Mouse (Mus musculus): ENCODE measurements around the gene Gimap9. TPM values are rescaled to one million over a fixed set of nuclear protein-coding genes. Genes with fewer than 3 reads are reported as not detected.

Gene Gimap9
- polyA plus RNA-seq, 1 experiment from 2014 or later, result 7.2 TPM

GRCm38 (mm10) chr6:48696830-48697554, 21.1 kb downstream of the Gimap9 start:
- Histone ChIP-seq H3K4me3 (ENCODE audit: low read depth, low read length) (no peak overlapping the region), H3K4me2 (ENCODE audit: low read depth, low read length) (no peak overlapping the region), H3K4me1 (ENCODE audit: control insufficient read depth, low read depth, low read length) (no peaks in the 10 kb centered on the region; the same call in 1 of the 2 replicates), H3K9me3 (replicated peaks; ENCODE audit: control insufficient read depth, low read length) (no peaks in the 10 kb centered on the region), H3K27me3 (ENCODE audit: control insufficient read depth, insufficient read depth, low read depth, low read length) (no peaks in the 10 kb centered on the region), H3K27ac (ENCODE audit: low read length) (peak overlapping the region; percentile 44; the same call in 1 of the 2 replicates), H3K36me3 (ENCODE audit: control insufficient read depth, insufficient read depth) (no peaks in the 10 kb centered on the region), H3K9ac (ENCODE audit: low read depth, low read length) (no peak overlapping the region)
- no peak for ATAC-seq (ENCODE audit: low read depth)
- whole genome bisulfite sequencing (ENCODE audit: insufficient replicate concordance), result 53% methylated on average over 4 of the region's 4 CpGs

DNA sequence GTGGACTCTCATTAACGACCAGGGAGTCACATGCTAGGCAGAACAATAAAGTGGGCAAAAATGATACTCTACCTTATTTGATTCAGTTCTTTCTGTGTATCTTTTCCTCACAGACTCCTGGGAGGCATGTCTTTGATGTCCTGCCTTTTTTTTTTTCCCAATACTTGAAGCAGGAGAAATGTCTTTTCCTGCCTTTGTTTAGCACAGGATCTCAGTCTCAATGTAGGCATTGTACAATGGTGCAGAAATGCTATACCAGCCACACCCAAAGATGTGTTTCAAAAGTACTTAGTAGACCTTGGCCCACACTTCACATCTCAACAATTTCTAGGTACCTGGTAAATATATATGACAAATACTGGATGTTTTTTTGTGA, 21.6 kb downstream of the Gimap9 start:
- ATAC-seq (ENCODE audit: low read depth), result no peak
- Histone ChIP-seq H3K4me2 (ENCODE audit: low read depth, low read length) (no peak overlapping the region), H3K27me3 (ENCODE audit: control insufficient read depth, insufficient read depth, low read depth, low read length) (no peaks in the 10 kb centered on the region), H3K27ac (ENCODE audit: low read length) (peak overlapping the region; percentile 44; the same call in 1 of the 2 replicates), H3K9ac (ENCODE audit: low read depth, low read length) (no peak overlapping the region), H3K9me3 (replicated peaks; ENCODE audit: control insufficient read depth, low read length) (no peaks in the 10 kb centered on the region), H3K36me3 (ENCODE audit: control insufficient read depth, insufficient read depth) (no peaks in the 10 kb centered on the region), H3K4me3 (ENCODE audit: low read depth, low read length) (no peak overlapping the region), H3K4me1 (ENCODE audit: control insufficient read depth, low read depth, low read length) (no peaks in the 10 kb centered on the region; the same call in 1 of the 2 replicates)
- 25% methylated on average over 1 of the region's 1 CpGs for WGBS (ENCODE audit: insufficient replicate concordance)

DNA sequence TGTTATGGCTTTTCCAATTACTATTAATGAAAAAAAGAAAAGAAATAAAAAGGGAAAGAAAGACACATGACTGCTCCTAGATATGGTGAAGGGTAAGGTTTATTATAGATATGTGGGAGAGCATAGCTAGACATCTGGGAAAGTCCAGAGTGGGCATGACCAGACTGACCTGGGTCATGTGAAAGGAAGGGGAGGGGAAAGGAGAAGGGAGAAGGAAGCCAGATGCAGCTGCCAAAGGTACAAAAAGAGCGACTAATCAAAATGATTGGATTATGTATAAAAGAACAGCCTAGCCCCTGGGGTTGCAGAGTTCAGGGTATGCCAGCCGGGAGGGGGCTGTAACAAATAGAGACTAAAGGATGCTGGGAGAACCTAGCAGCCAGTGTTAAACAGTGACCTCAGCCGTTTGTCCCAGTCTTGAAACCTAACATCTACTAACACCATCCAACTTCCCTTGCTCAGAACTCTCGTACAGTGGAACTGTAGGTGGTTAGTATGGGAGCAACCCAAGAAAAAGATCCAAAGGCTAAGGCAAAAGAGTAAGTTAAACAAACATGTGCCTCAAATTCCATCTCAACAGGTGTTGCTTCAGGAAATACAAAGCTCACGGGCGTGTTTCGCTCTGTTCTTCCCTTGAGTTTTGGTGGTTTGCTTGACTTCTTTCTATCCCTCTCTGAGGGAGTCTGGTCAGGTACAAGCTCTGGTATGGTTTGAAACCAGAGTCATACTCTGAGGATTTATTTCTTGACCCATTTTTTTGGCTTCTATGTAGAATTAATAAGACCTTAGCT, 22.3 kb downstream of the Gimap9 start:
- ATAC-seq (ENCODE audit: low read depth), result no peak
- no peak overlapping the region for H3K4me3 ChIP-seq (ENCODE audit: low read depth, low read length)
- H3K4me2 ChIP-seq (ENCODE audit: low read depth, low read length), result no peak overlapping the region
- H3K9me3 ChIP-seq (replicated peaks; ENCODE audit: control insufficient read depth, low read length), result no peaks in the 10 kb centered on the region
- H3K4me1 ChIP-seq (ENCODE audit: control insufficient read depth, low read depth, low read length), result no peaks in the 10 kb centered on the region; the same call in 1 of the 2 replicates
- WGBS (ENCODE audit: insufficient replicate concordance), result 47% methylated on average over 7 of the region's 7 CpGs
- no peaks in the 10 kb centered on the region for H3K27me3 ChIP-seq (ENCODE audit: control insufficient read depth, insufficient read depth, low read depth, low read length)
- no peak overlapping the region for H3K9ac ChIP-seq (ENCODE audit: low read depth, low read length)
- H3K36me3 ChIP-seq (ENCODE audit: control insufficient read depth, insufficient read depth), result no peaks in the 10 kb centered on the region
- H3K27ac ChIP-seq (ENCODE audit: low read length), result no peak overlapping the region

DNA sequence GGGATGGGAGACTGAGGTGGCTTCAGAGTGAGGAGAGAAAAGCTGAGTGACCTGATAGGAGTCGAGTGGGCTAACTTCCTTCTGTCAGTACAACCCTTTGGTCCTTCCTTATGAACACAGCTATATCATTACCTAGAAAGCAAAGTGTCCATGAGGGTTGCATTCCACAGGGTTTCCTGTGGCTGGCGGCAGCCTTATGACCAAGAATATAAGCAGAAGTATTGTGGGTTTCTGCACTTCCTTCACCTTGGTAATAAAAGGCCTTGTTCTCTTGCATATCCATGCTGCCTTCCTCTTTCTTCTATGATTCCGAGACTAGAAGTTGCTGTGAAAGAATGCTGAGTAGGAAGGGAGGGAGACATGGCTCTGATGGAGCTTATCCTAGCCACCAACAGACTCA, 23.0 kb downstream of the Gimap9 start:
- Histone ChIP-seq H3K9me3 (replicated peaks; ENCODE audit: control insufficient read depth, low read length) (no peaks in the 10 kb centered on the region), H3K4me3 (ENCODE audit: low read depth, low read length) (no peak overlapping the region), H3K36me3 (ENCODE audit: control insufficient read depth, insufficient read depth) (no peaks in the 10 kb centered on the region), H3K9ac (ENCODE audit: low read depth, low read length) (no peak overlapping the region), H3K27ac (ENCODE audit: low read length) (no peak overlapping the region), H3K4me2 (ENCODE audit: low read depth, low read length) (no peak overlapping the region), H3K27me3 (ENCODE audit: control insufficient read depth, insufficient read depth, low read depth, low read length) (no peaks in the 10 kb centered on the region), H3K4me1 (ENCODE audit: control insufficient read depth, low read depth, low read length) (no peaks in the 10 kb centered on the region; the same call in 1 of the 2 replicates)
- ATAC-seq (ENCODE audit: low read depth), result no peak
- 14% methylated on average over 3 of the region's 3 CpGs for WGBS (ENCODE audit: insufficient replicate concordance)

DNA sequence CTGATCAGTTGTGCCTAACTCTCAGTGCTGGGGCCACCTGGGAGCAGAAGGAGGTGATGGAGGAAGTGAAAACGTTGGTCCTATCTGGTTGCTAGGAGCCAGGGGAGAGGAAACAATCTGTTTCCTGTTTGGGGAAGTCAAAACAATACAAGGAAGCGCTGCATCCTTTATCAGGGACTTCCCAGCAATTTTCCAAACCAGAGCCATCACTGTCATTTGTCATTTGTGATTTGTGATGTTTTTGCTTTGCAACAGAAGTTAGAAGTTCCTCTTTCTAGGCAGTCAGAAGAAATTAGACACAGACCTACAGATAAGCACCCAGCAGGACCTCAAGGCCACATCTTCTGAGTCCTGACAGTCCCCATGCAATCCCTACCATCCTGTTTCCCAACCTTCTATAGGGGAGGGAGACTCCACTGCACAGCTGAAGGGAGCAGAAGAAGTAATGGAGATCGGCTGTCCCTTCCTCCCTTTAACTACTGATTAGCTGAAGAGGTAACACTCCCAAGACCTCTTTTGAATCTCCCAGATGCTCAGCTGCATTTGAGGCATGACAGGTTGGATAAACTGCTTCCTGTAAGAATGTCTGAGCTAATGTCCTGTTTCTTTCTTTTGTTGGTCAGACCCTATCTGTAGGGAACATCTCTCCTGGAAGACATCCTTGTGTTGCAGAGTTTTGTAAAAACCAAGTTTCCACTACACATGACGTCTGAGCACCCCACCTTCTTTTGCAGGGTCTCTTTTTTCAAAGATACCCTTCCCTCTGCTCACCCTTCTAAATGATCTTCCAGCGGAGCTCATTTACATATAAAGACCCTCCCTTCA, 24.5 kb downstream of the Gimap9 start:
- H3K36me3 ChIP-seq (ENCODE audit: control insufficient read depth, insufficient read depth), result no peaks in the 10 kb centered on the region
- peak overlapping the region; percentile 32; the same call in 1 of the 2 replicates for H3K27ac ChIP-seq (ENCODE audit: low read length)
- H3K4me1 ChIP-seq (ENCODE audit: control insufficient read depth, low read depth, low read length), result no peaks in the 10 kb centered on the region; the same call in 1 of the 2 replicates
- ATAC-seq (ENCODE audit: low read depth), result peak; percentile 60
- H3K9ac ChIP-seq (ENCODE audit: low read depth, low read length), result no peak overlapping the region
- H3K4me3 ChIP-seq (ENCODE audit: low read depth, low read length), result no peak overlapping the region
- no peaks in the 10 kb centered on the region for H3K27me3 ChIP-seq (ENCODE audit: control insufficient read depth, insufficient read depth, low read depth, low read length)
- 13% methylated on average over 5 of the region's 5 CpGs for WGBS (ENCODE audit: insufficient replicate concordance)
- no peaks in the 10 kb centered on the region for H3K9me3 ChIP-seq (replicated peaks; ENCODE audit: control insufficient read depth, low read length)
- H3K4me2 ChIP-seq (ENCODE audit: low read depth, low read length), result no peak overlapping the region

DNA sequence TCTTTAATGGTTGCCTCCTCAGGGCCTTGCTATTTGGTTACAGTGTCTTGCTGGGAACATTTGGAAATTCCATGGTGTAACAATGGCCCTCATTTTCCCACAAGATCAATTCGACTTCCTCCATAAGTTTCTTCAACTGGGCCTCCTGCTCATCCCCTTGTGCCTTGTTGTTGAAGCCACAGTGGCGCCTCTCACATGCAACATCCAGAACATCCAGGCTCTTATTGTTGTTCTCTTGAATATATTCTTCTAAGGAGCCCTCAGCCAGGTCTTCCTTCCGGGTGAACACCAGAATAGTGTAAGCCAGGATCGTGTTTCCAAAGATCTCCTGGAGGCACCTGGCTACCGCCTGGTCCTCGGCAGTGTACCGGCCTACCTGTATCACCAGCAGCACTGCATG, 26.2 kb downstream of the Gimap9 start:
- no peak overlapping the region for H3K27ac ChIP-seq (ENCODE audit: low read length)
- 72% methylated on average over 7 of the region's 7 CpGs for WGBS (ENCODE audit: insufficient replicate concordance)
- no peaks in the 10 kb centered on the region; the same call in 1 of the 2 replicates for H3K4me1 ChIP-seq (ENCODE audit: control insufficient read depth, low read depth, low read length)
- H3K9ac ChIP-seq (ENCODE audit: low read depth, low read length), result no peak overlapping the region
- H3K27me3 ChIP-seq (ENCODE audit: control insufficient read depth, insufficient read depth, low read depth, low read length), result no peaks in the 10 kb centered on the region
- ATAC-seq (ENCODE audit: low read depth), result no peak
- H3K36me3 ChIP-seq (ENCODE audit: control insufficient read depth, insufficient read depth), result no peaks in the 10 kb centered on the region
- H3K9me3 ChIP-seq (replicated peaks; ENCODE audit: control insufficient read depth, low read length), result no peaks in the 10 kb centered on the region
- H3K4me2 ChIP-seq (ENCODE audit: low read depth, low read length), result no peak overlapping the region
- H3K4me3 ChIP-seq (ENCODE audit: low read depth, low read length), result no peak overlapping the region

GRCm38 (mm10) chr6:48702601-48703000, 26.7 kb downstream of the Gimap9 start:
- no peaks in the 10 kb centered on the region for H3K9me3 ChIP-seq (replicated peaks; ENCODE audit: control insufficient read depth, low read length)
- no peaks in the 10 kb centered on the region; the same call in 1 of the 2 replicates for H3K4me1 ChIP-seq (ENCODE audit: control insufficient read depth, low read depth, low read length)
- ATAC-seq (ENCODE audit: low read depth), result no peak
- H3K36me3 ChIP-seq (ENCODE audit: control insufficient read depth, insufficient read depth), result no peaks in the 10 kb centered on the region
- H3K27ac ChIP-seq (ENCODE audit: low read length), result no peak overlapping the region
- no peaks in the 10 kb centered on the region for H3K27me3 ChIP-seq (ENCODE audit: control insufficient read depth, insufficient read depth, low read depth, low read length)
- no peak overlapping the region for H3K4me3 ChIP-seq (ENCODE audit: low read depth, low read length)
- H3K4me2 ChIP-seq (ENCODE audit: low read depth, low read length), result no peak overlapping the region
- H3K9ac ChIP-seq (ENCODE audit: low read depth, low read length), result no peak overlapping the region
- WGBS (ENCODE audit: insufficient replicate concordance), result 68% methylated on average over 5 of the region's 5 CpGs

DNA sequence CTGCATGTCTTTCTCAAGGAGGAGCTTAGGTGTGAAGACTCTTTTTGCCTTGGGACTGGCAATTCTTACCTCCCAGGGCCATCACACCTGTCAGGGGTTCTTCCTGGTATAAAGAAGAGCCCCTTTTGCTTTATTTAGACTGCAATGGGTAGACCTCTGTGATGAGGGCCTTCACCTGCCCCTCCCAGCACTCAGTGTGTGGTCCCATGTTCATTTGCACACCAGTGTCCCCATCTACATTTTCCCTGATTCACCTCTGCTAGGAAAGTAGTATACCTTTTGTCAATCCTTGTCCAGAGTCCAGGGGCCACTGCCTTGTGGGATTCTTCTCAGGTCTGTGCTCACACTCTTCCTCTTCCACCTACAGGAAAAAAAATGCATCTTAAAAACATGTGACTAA, 28.2 kb downstream of the Gimap9 start:
- no peak for ATAC-seq (ENCODE audit: low read depth)
- Histone ChIP-seq H3K9ac (ENCODE audit: low read depth, low read length) (no peak overlapping the region), H3K27ac (ENCODE audit: low read length) (no peak overlapping the region), H3K4me2 (ENCODE audit: low read depth, low read length) (no peak overlapping the region), H3K4me3 (ENCODE audit: low read depth, low read length) (no peak overlapping the region), H3K9me3 (replicated peaks; ENCODE audit: control insufficient read depth, low read length) (no peaks in the 10 kb centered on the region), H3K36me3 (ENCODE audit: control insufficient read depth, insufficient read depth) (no peaks in the 10 kb centered on the region), H3K4me1 (ENCODE audit: control insufficient read depth, low read depth, low read length) (no peaks in the 10 kb centered on the region; the same call in 1 of the 2 replicates), H3K27me3 (ENCODE audit: control insufficient read depth, insufficient read depth, low read depth, low read length) (no peaks in the 10 kb centered on the region)

Measured in liver, embryonic 16.5 days (tissue).